Mouse (Mus musculus): ENCODE measurements around the gene Gm4302. TPM values are rescaled to one million over a fixed set of nuclear protein-coding genes. Genes with fewer than 3 reads are reported as not detected.

Gene Gm4302
- polyA plus RNA-seq, 1 experiment from 2014 or later, result not detected

Other genes starting within 250 kb of the Gm4302 start
- not detected in 2 replicates for gene Gm4301, start 5.2 kb upstream of the Gm4302 start, polyA plus RNA-seq (2015; fragmentation: Nextera tagmentation; extraction: Ambion mirVana)
- gene Gm4303, start 5.1 kb downstream of the Gm4302 start, polyA plus RNA-seq (2015; fragmentation: Nextera tagmentation; extraction: Ambion mirVana), result not detected in 2 replicates
- gene Gm4305, start 10.3 kb downstream of the Gm4302 start, polyA plus RNA-seq (2015; fragmentation: Nextera tagmentation; extraction: Ambion mirVana), result not detected in 2 replicates
- not detected in 2 replicates for gene Gm4307, start 20.5 kb downstream of the Gm4302 start, polyA plus RNA-seq (2015; fragmentation: Nextera tagmentation; extraction: Ambion mirVana)
- not detected in 2 replicates for gene Gm4312, start 41.7 kb downstream of the Gm4302 start, polyA plus RNA-seq (2015; fragmentation: Nextera tagmentation; extraction: Ambion mirVana)
- 13.8 and 14.1 TPM in 2 replicates for gene Tmtc3, start 146.5 kb downstream of the Gm4302 start, polyA plus RNA-seq (2015; fragmentation: Nextera tagmentation; extraction: Ambion mirVana)
- gene Cep290, start 146.7 kb downstream of the Gm4302 start, polyA plus RNA-seq (2015; fragmentation: Nextera tagmentation; extraction: Ambion mirVana), result 3.0 and 3.3 TPM in 2 replicates
- gene 4930430F08Rik, start 249.6 kb downstream of the Gm4302 start, polyA plus RNA-seq (2015; fragmentation: Nextera tagmentation; extraction: Ambion mirVana), result 6.2 and 6.4 TPM in 2 replicates
- gene 1700017N19Rik, start 249.6 kb downstream of the Gm4302 start, polyA plus RNA-seq (2015; fragmentation: Nextera tagmentation; extraction: Ambion mirVana), result not detected in 2 replicates